In the genomic region with DNA sequence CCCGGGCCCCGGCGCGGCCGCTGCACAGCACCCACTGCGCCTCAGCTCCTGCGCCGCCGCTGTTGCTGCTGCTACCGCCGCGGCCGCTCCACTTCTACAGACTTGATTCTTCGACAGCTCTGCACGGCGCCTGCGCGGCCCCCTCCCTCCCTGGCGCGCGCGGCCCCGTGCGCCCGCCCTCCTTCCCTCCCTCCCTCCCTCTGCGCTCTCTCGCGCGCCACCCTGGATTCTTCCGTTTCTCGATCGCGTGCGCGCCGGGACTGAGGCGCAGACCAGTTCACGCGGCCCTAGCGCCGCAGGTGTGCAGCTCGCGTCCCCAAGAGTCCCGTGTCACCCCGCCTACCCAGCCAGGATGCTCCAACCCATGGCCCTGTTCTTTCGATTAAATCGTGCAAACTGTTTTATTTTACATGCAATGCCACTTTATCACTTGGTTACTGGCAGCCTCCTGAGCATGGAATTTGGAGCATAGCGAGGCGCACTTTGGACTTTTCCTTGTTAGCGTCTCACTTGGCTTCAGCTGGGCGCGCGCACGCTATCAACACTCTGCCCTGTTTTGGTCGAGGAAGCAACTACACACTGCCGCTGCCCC, we compare ENCODE assay signal across 8 mouse cellular contexts. TPM values are rescaled to one million over a fixed set of nuclear protein-coding genes. Genes with fewer than 3 reads are reported as not detected.
A peak's percentile ranks its signal among the peaks of the same experiment; 100 is the strongest.
DNase-seq lines count a peak whose midpoint lies in the region; ATAC-seq and TF ChIP-seq lines count a peak whose summit lies in the region.

TSS of gene Irf2bp2 (minus strand) at position 98 of the 592 bp plus-strand sequence.

- H3K4me2 ChIP-seq in CH12.LX (ENCODE audit: insufficient read depth, low read depth, poor library complexity, severe bottlenecking) = peak within 1 kb of the TSS; percentile 78
- H3K4me2 ChIP-seq in forebrain, embryonic 11.5 days (ENCODE audit: low read depth, low read length, severe bottlenecking) = peak within 1 kb of the TSS; percentile 97
- H3K4me2 ChIP-seq in heart, embryonic 16.5 days (ENCODE audit: low read depth, low read length) = peak within 1 kb of the TSS; percentile 86
- H3K4me2 ChIP-seq in neural tube, embryonic 15.5 days = peak within 1 kb of the TSS; percentile 98

- peak within 1 kb of the TSS; percentile 80 to 96 (median 89) for H3K4me3 ChIP-seq in CH12.LX (replicated peaks in 1 of 3; ENCODE audit: low read depth in 2 of 3, low read length in 2 of 3, poor library complexity in 1 of 3)
- H3K4me3 ChIP-seq in forebrain, embryonic 11.5 days (ENCODE audit: low read depth, low read length) = peak within 1 kb of the TSS; percentile 72
- peak within 1 kb of the TSS; percentile 100 for H3K4me3 ChIP-seq in heart, embryonic 16.5 days (ENCODE audit: low read length)
- peak within 1 kb of the TSS; percentile 94 for H3K4me3 ChIP-seq in neural tube, embryonic 15.5 days (replicated peaks)

- peak; percentile 94 for DNase-seq in CH12.LX (ENCODE audit: extremely low read depth)
- DNase-seq in c-Kit-positive CD71-negative TER-119-negative erythroid progenitor cells, embryonic 14.5 days (ENCODE audit: low read depth) = peak; percentile 87
- peak; percentile 95 for DNase-seq in forebrain, embryonic 11.5 days (ENCODE audit: low spot score)
- DNase-seq in kidney, postnatal 36 days = peak; percentile 92 to 94
- DNase-seq in lung, adult 18-20 months = peak; percentile 89
- DNase-seq in testis, postnatal 14 days (ENCODE audit: low spot score) = peak; percentile 85

- TF ChIP-seq EP300 in CH12.LX (IDR thresholded peaks at IDR 0.05; ENCODE audit: low read length) = peak; percentile 32; the same call in 1 of the 2 replicates

- under 1% methylated on average over 46 of the region's 56 CpGs for WGBS in forebrain, embryonic 11.5 days
- WGBS in heart, embryonic 16.5 days = under 1% methylated on average over 52 of the region's 56 CpGs
- under 1% methylated on average over 53 of the region's 56 CpGs for WGBS in neural tube, embryonic 15.5 days

- TF ChIP-seq CTCF in CH12.LX (conservative IDR thresholded peaks at IDR 0.05 in 1 of 2, IDR thresholded peaks at IDR 0.05 in 1 of 2; ENCODE audit: low read depth in 2 of 2, low read length in 2 of 2) = peak in 1 of 2 experiments; percentile 0; a peak in 1 of 4 replicates

- peaks cover 13 to 32% of the 10 kb centered on the region in 2 experiments for H3K4me1 ChIP-seq in CH12.LX (ENCODE audit: control insufficient read depth in 1 of 2, insufficient read depth in 2 of 2)
- peaks cover 35% of the 10 kb centered on the region for H3K4me1 ChIP-seq in forebrain, embryonic 11.5 days (replicated peaks; ENCODE audit: control insufficient read depth, insufficient read depth, low read length)
- peaks cover 30% of the 10 kb centered on the region for H3K4me1 ChIP-seq in heart, embryonic 16.5 days (ENCODE audit: control insufficient read depth, insufficient read depth, low read length)
- H3K4me1 ChIP-seq in neural tube, embryonic 15.5 days = peaks cover 53% of the 10 kb centered on the region

- TF ChIP-seq POLR2A in CH12.LX (IDR thresholded peaks at IDR 0.05; ENCODE audit: low read depth, low read length) = peak; percentile 73

- H3K79me2 ChIP-seq in CH12.LX (replicated peaks; ENCODE audit: control insufficient read depth, extremely low read depth, insufficient read depth, poor library complexity, severe bottlenecking) = peaks cover 42% of the 10 kb centered on the region

- TF ChIP-seq RAD21 in CH12.LX (IDR thresholded peaks at IDR 0.05; ENCODE audit: low read depth, low read length) = no peak

- in situ Hi-C loops in CH12.LX (cut with MboI; ENCODE audit: low pct_ligation_motif_present, low pct_unique_long_range_greater_than_20kb, low sequenced_read_pairs) = loop anchor here (10.0 kb wide), 1 partner anchor 331 kb away; no protein-coding TSS in a partner anchor

- dilution Hi-C loops in CH12.LX (cut with MboI; ENCODE audit: extremely low pct_ligation_motif_present, extremely low pct_unique_long_range_greater_than_20kb, low sequenced_read_pairs) = no loop called here

- H3K27ac ChIP-seq in CH12.LX (ENCODE audit: insufficient read depth, low read depth) = peak within 1 kb of the TSS; percentile 98
- H3K27ac ChIP-seq in forebrain, embryonic 11.5 days (ENCODE audit: low read depth, low read length) = peak within 1 kb of the TSS; percentile 80
- peak within 1 kb of the TSS; percentile 99 for H3K27ac ChIP-seq in heart, embryonic 16.5 days (ENCODE audit: low read length)
- H3K27ac ChIP-seq in neural tube, embryonic 15.5 days (replicated peaks) = peak within 1 kb of the TSS; percentile 99

- ATAC-seq in forebrain, embryonic 11.5 days (replicated peaks; ENCODE audit: low FRiP score) = peak; percentile 75
- ATAC-seq in heart, embryonic 16.5 days (replicated peaks; ENCODE audit: extremely low read depth, insufficient read depth, low FRiP score) = peak; percentile 71
- peak; percentile 83 for ATAC-seq in neural tube, embryonic 15.5 days (ENCODE audit: low FRiP score)

- H3K36me3 ChIP-seq in CH12.LX (replicated peaks in 1 of 2; ENCODE audit: control insufficient read depth in 1 of 2, insufficient read depth in 1 of 2, low read length in 1 of 2) = peaks cover 14 to 25% of the 10 kb centered on the region in 2 experiments
- H3K36me3 ChIP-seq in forebrain, embryonic 11.5 days (ENCODE audit: control insufficient read depth, insufficient read depth, low read length) = no peaks in the 10 kb centered on the region; the same call in 1 of the 2 replicates
- H3K36me3 ChIP-seq in heart, embryonic 16.5 days (ENCODE audit: control insufficient read depth, insufficient read depth) = peaks cover 18% of the 10 kb centered on the region
- H3K36me3 ChIP-seq in neural tube, embryonic 15.5 days = no peaks in the 10 kb centered on the region; the same call in 1 of the 2 replicates

- H3K27me3 ChIP-seq in CH12.LX (replicated peaks) = no peaks in the 10 kb centered on the region
- no peaks in the 10 kb centered on the region for H3K27me3 ChIP-seq in forebrain, embryonic 11.5 days (ENCODE audit: control insufficient read depth, insufficient read depth, low read length)
- H3K27me3 ChIP-seq in heart, embryonic 16.5 days (ENCODE audit: control insufficient read depth, insufficient read depth, low read length) = no peaks in the 10 kb centered on the region
- H3K27me3 ChIP-seq in neural tube, embryonic 15.5 days (replicated peaks) = no peaks in the 10 kb centered on the region

- no peaks in the 10 kb centered on the region for H3K9me3 ChIP-seq in CH12.LX (replicated peaks; ENCODE audit: low read length)
- no peaks in the 10 kb centered on the region for H3K9me3 ChIP-seq in forebrain, embryonic 11.5 days (ENCODE audit: control insufficient read depth, low read length)
- no peaks in the 10 kb centered on the region for H3K9me3 ChIP-seq in heart, embryonic 16.5 days (replicated peaks; ENCODE audit: control insufficient read depth, low read length)
- no peaks in the 10 kb centered on the region for H3K9me3 ChIP-seq in neural tube, embryonic 15.5 days (replicated peaks)

- peak within 1 kb of the TSS; percentile 91 for H3K9ac ChIP-seq in CH12.LX (ENCODE audit: insufficient read depth, low read depth)
- H3K9ac ChIP-seq in forebrain, embryonic 11.5 days (ENCODE audit: low read length) = peak within 1 kb of the TSS; percentile 92
- peak within 1 kb of the TSS; percentile 100 for H3K9ac ChIP-seq in heart, embryonic 16.5 days (ENCODE audit: low read length)
- peak within 1 kb of the TSS; percentile 99 for H3K9ac ChIP-seq in neural tube, embryonic 15.5 days (replicated peaks)

TF ChIP-seq in CH12.LX, 34 proteins besides CTCF, POLR2A, EP300 and RAD21 (continues in another document):
- no peak for TF ChIP-seq PAX5 (IDR thresholded peaks at IDR 0.05; ENCODE audit: low read length)
- peak; percentile 9; the same call in 1 of the 2 replicates for TF ChIP-seq SMC3 (IDR thresholded peaks at IDR 0.05; ENCODE audit: low read depth, low read length)
- peak; percentile 92 for TF ChIP-seq MAZ (IDR thresholded peaks at IDR 0.05; ENCODE audit: low read depth, low read length)
- peak; percentile 61 for TF ChIP-seq ETS1 (conservative IDR thresholded peaks at IDR 0.05; ENCODE audit: low read depth, low read length)
- no peak for TF ChIP-seq ZMIZ1 (IDR thresholded peaks at IDR 0.05; ENCODE audit: low read depth, low read length)
- no peak for TF ChIP-seq TBP (conservative IDR thresholded peaks at IDR 0.05; ENCODE audit: low read depth, low read length)
- no peak for TF ChIP-seq MAFK (IDR thresholded peaks at IDR 0.05; ENCODE audit: insufficient replicate concordance, low read length)
- TF ChIP-seq GABPA (IDR thresholded peaks at IDR 0.05; ENCODE audit: insufficient replicate concordance, low read depth, low read length) = no peak
- TF ChIP-seq ZKSCAN1 (IDR thresholded peaks at IDR 0.05; ENCODE audit: borderline replicate concordance, low read depth, low read length) = no peak
- TF ChIP-seq JUN (IDR thresholded peaks at IDR 0.05; ENCODE audit: insufficient read depth, low read depth, low read length) = no peak
- TF ChIP-seq UBTF (IDR thresholded peaks at IDR 0.05; ENCODE audit: low read depth, low read length) = peak; percentile 76; the same call in 1 of the 2 replicates
- TF ChIP-seq POLR2AphosphoS2 (IDR thresholded peaks at IDR 0.05; ENCODE audit: low read depth, low read length) = peak; percentile 54; the same call in 1 of the 2 replicates
- peak; percentile 51 for TF ChIP-seq NELFE (IDR thresholded peaks at IDR 0.05; ENCODE audit: low read depth, low read length)
- TF ChIP-seq ZNF384 (IDR thresholded peaks at IDR 0.05; ENCODE audit: low read depth, low read length) = no peak
- TF ChIP-seq TCF12 (IDR thresholded peaks at IDR 0.05; ENCODE audit: low read depth, low read length) = peak; percentile 88
- peak; percentile 86 for TF ChIP-seq NRF1 (IDR thresholded peaks at IDR 0.05; ENCODE audit: low read depth, low read length)
- peak; percentile 50; the same call in 1 of the 2 replicates for TF ChIP-seq IRF4 (IDR thresholded peaks at IDR 0.05; ENCODE audit: low read depth, low read length)
- TF ChIP-seq E2F4 (IDR thresholded peaks at IDR 0.05; ENCODE audit: insufficient replicate concordance, low read depth, low read length) = no peak
- TF ChIP-seq HCFC1 (IDR thresholded peaks at IDR 0.05; ENCODE audit: low read depth, low read length) = peak; percentile 33; the same call in 1 of the 2 replicates
- 0 out of 2 replicates have a peak, but pooled peaks have one; percentile 50 for TF ChIP-seq MYC (IDR thresholded peaks at IDR 0.05; ENCODE audit: low read depth, low read length)
- TF ChIP-seq CHD2 (IDR thresholded peaks at IDR 0.05; ENCODE audit: low read length) = 0 out of 2 replicates have a peak, but pooled peaks have one; percentile 10
- TF ChIP-seq CHD1 (IDR thresholded peaks at IDR 0.05; ENCODE audit: low read depth, low read length) = no peak

RNA-seq across cellular contexts. Expression of gene Irf2bp2, which starts in this region (rescaled TPM):
- total RNA-seq in CH12.LX (2012; rRNA removed) = 20.2 and 28.6 TPM in 2 replicates
- total RNA-seq in CH12.LX (2014; rRNA removed) = 30.3 and 31.2 TPM in 2 replicates
- 17.8 and 19.9 TPM in 2 replicates for polyA plus RNA-seq in CH12.LX (2012; ENCODE audit: insufficient read length, low read depth)
- polyA plus RNA-seq in forebrain, embryonic 11.5 days (2014; fragmentation: Nextera tagmentation; extraction: Ambion mirVana) = 4.5 and 4.6 TPM in 2 replicates
- 9.1 and 9.8 TPM in 2 replicates for polyA plus RNA-seq in heart, embryonic 16.5 days (2015; fragmentation: Nextera tagmentation; extraction: Ambion mirVana)
- 9.8 and 10.4 TPM in 2 replicates for polyA plus RNA-seq in neural tube, embryonic 15.5 days (2015; fragmentation: Nextera tagmentation; extraction: Ambion mirVana)

Comparison
In these comparisons a context has a peak if more than half of its experiments do, and no peak if none do; other contexts are left out.
1. Peak in every context shown above with its lines: DNase-seq, ATAC-seq, H3K4me3 ChIP-seq and H3K27ac ChIP-seq.